Mouse (Mus musculus) kidney, adult 2 months (tissue): ENCODE data around the gene Tfap2a.

Source experiments
- CTCF ChIP-seq: fragments of 200-500 bp; conservative IDR thresholded peaks from 2 replicates; pipeline ENCODE4 v1.5.1; 2011; ENCODE audit warnings: low read depth, mild to moderate bottlenecking, control low read depth, low read length, moderate library complexity, mixed read lengths; ENCODE audit not compliant: insufficient read depth, insufficient read length
- POLR2A ChIP-seq: fragments of 200-500 bp; IDR thresholded peaks from one replicate; pipeline ENCODE4 v1.6.1; 2011; ENCODE audit warnings: low read depth, low read length, control low read depth

DNA sequence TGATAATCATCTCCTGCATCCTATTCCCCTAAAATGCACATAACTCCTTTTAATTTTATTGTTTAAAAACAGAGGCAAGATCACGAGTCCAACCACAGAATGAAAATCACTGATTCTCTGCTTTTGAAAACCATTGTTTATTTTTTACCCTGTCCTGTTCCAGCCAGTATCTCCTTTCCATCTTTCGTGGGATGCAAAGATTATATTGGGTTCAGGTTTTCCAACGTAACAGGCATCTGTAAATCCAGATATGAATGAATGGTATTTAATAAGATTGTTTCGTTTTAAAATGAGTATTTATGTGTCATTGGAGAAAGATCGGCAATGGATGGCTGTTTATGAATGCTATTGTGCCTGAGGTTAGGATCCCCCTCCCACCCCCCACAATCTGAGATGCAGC, 24.5 kb downstream of the Tfap2a start:
- TF ChIP-seq POLR2A (no peak), CTCF (no peak)
